Mouse (Mus musculus) CH12.LX (cell line): ENCODE data around the gene Hibch. TPM values are rescaled to one million over a fixed set of nuclear protein-coding genes. Genes with fewer than 3 reads are reported as not detected.
A peak's percentile ranks its signal among the peaks of the same experiment; 100 is the strongest.

ENCODE experiments used
- DNase-seq: peaks from one replicate; pipeline ENCODE4 v3.0.0-alpha.2; 2013; ENCODE audit errors: extremely low read depth
- H3K27ac ChIP-seq: 2 replicates; pipeline ENCODE4 v1.5.1; 2012; ENCODE audit warnings: low read depth, mild to moderate bottlenecking, control low read depth, moderate library complexity; ENCODE audit not compliant: insufficient read depth
- H3K27me3 ChIP-seq: replicated peaks from 2 replicates; pipeline ENCODE3; 2012; ENCODE audit warnings: inconsistent platforms
- H3K36me3 ChIP-seq, 2 experiments: replicated peaks in 1 of 2; 2 replicates each; pipeline versions ENCODE3 to v1.6.1; 2012; ENCODE audit warnings: inconsistent platforms in 1 of 2, low read length in 1 of 2, mild to moderate bottlenecking in 1 of 2, mixed read lengths in 1 of 2, moderate library complexity in 1 of 2; ENCODE audit not compliant: control insufficient read depth in 1 of 2, insufficient read depth in 1 of 2
- H3K4me1 ChIP-seq, 2 experiments: 2 replicates each; pipeline ENCODE4 v1.6.1; 2012; ENCODE audit warnings: inconsistent platforms in 1 of 2, moderate library complexity in 1 of 2; ENCODE audit not compliant: insufficient read depth in 2 of 2, control insufficient read depth in 1 of 2
- H3K4me2 ChIP-seq: 2 replicates; pipeline ENCODE4 v1.6.1; 2012; ENCODE audit warnings: low read depth, mild to moderate bottlenecking, control low read depth; ENCODE audit not compliant: poor library complexity, insufficient read depth, severe bottlenecking
- H3K4me3 ChIP-seq, 3 experiments: fragments of 150-350 bp in 1 of 3; sonication (generic) in 1 of 3; replicated peaks in 1 of 3; 2 replicates each; pipeline versions ENCODE3 to v1.5.1; 2011 to 2012; ENCODE audit warnings: low read depth in 2 of 3, low read length in 2 of 3, mild to moderate bottlenecking in 2 of 3, moderate library complexity in 2 of 3, control low read depth in 1 of 3, improper control_type of control experiment in 1 of 3, inconsistent platforms in 1 of 3, mixed read lengths in 1 of 3; ENCODE audit not compliant: poor library complexity in 1 of 3
- H3K79me2 ChIP-seq: replicated peaks from 2 replicates; pipeline ENCODE4 v1.6.1; 2012; ENCODE audit warnings: mild to moderate bottlenecking, moderate library complexity; ENCODE audit not compliant: control insufficient read depth, poor library complexity, insufficient read depth, severe bottlenecking; ENCODE audit errors: extremely low read depth
- H3K9ac ChIP-seq: 2 replicates; pipeline ENCODE4 v1.6.1; 2012; ENCODE audit warnings: low read depth, mild to moderate bottlenecking, control low read depth, moderate library complexity; ENCODE audit not compliant: insufficient read depth
- H3K9me3 ChIP-seq: replicated peaks from 2 replicates; pipeline ENCODE3; 2012; ENCODE audit warnings: low read length, inconsistent platforms, mixed read lengths
- BHLHE40 ChIP-seq: IDR thresholded peaks from 2 replicates; pipeline ENCODE4 v1.6.1; 2011; ENCODE audit warnings: mild to moderate bottlenecking, low read depth, low read length, improper control_type of control experiment
- CHD1 ChIP-seq: IDR thresholded peaks from 2 replicates; pipeline ENCODE4 v1.6.1; 2012; ENCODE audit warnings: low read depth, low read length, improper control_type of control experiment, inconsistent platforms
- CHD2 ChIP-seq: IDR thresholded peaks from 2 replicates; pipeline ENCODE4 v1.6.1; 2011; ENCODE audit warnings: low read length, improper control_type of control experiment
- CTCF ChIP-seq, 2 experiments: IDR thresholded peaks in 1 of 2; conservative IDR thresholded peaks in 1 of 2; 2 replicates each; pipeline ENCODE4 v1.5.1; 2011 to 2012; ENCODE audit warnings: low read depth in 2 of 2, low read length in 2 of 2, improper control_type of control experiment in 1 of 2, inconsistent platforms in 1 of 2, mild to moderate bottlenecking in 1 of 2, moderate library complexity in 1 of 2
- EP300 ChIP-seq: IDR thresholded peaks from 2 replicates; pipeline ENCODE4 v1.6.1; 2011; ENCODE audit warnings: low read length, improper control_type of control experiment
- IRF4 ChIP-seq: IDR thresholded peaks from 2 replicates; pipeline ENCODE4 v1.6.1; 2014; ENCODE audit warnings: low read depth, mild to moderate bottlenecking, inconsistent platforms, low read length, improper control_type of control experiment
- JUN ChIP-seq: IDR thresholded peaks from 2 replicates; pipeline ENCODE4 v1.6.1; 2011; ENCODE audit warnings: low read depth, mild to moderate bottlenecking, low read length, improper control_type of control experiment, moderate library complexity; ENCODE audit not compliant: insufficient read depth
- JUND ChIP-seq: conservative IDR thresholded peaks from 2 replicates; pipeline ENCODE4 v1.6.1; 2011; ENCODE audit warnings: low read depth, low read length, improper control_type of control experiment
- MAX ChIP-seq: IDR thresholded peaks from 2 replicates; pipeline ENCODE4 v1.6.1; 2011; ENCODE audit warnings: low read length, improper control_type of control experiment
- MXI1 ChIP-seq: IDR thresholded peaks from 2 replicates; pipeline ENCODE4 v1.6.1; 2011; ENCODE audit warnings: mild to moderate bottlenecking, low read depth, low read length, improper control_type of control experiment
- MYC ChIP-seq: IDR thresholded peaks from 2 replicates; pipeline ENCODE4 v1.6.1; 2011; ENCODE audit warnings: low read depth, mild to moderate bottlenecking, improper control_type of control experiment, low read length
- NRF1 ChIP-seq: IDR thresholded peaks from 2 replicates; pipeline ENCODE4 v1.6.1; 2014; ENCODE audit warnings: low read depth, mild to moderate bottlenecking, inconsistent platforms, low read length, improper control_type of control experiment, moderate library complexity
- POLR2A ChIP-seq: IDR thresholded peaks from 2 replicates; pipeline ENCODE4 v1.6.1; 2011; ENCODE audit warnings: low read depth, mild to moderate bottlenecking, improper control_type of control experiment, low read length
- POLR2AphosphoS2 ChIP-seq: IDR thresholded peaks from 2 replicates; pipeline ENCODE4 v1.6.1; 2011; ENCODE audit warnings: low read depth, low read length, improper control_type of control experiment
- RAD21 ChIP-seq: IDR thresholded peaks from 2 replicates; pipeline ENCODE4 v1.6.1; 2011; ENCODE audit warnings: low read depth, mild to moderate bottlenecking, low read length, improper control_type of control experiment, moderate library complexity
- RCOR1 ChIP-seq: conservative IDR thresholded peaks from 2 replicates; pipeline ENCODE4 v1.6.1; 2012; ENCODE audit warnings: low read depth, mild to moderate bottlenecking, inconsistent platforms, low read length, improper control_type of control experiment
- SIN3A ChIP-seq: IDR thresholded peaks from 2 replicates; pipeline ENCODE4 v1.6.1; 2012; ENCODE audit warnings: low read length, improper control_type of control experiment, inconsistent platforms
- TBP ChIP-seq: conservative IDR thresholded peaks from 2 replicates; pipeline ENCODE4 v1.6.1; 2011; ENCODE audit warnings: low read depth, low read length, improper control_type of control experiment
- TCF12 ChIP-seq: IDR thresholded peaks from 2 replicates; pipeline ENCODE4 v1.6.1; 2014; ENCODE audit warnings: low read depth, mild to moderate bottlenecking, inconsistent platforms, low read length, improper control_type of control experiment
- UBTF ChIP-seq: IDR thresholded peaks from 2 replicates; pipeline ENCODE4 v1.6.1; 2012; ENCODE audit warnings: low read depth, mild to moderate bottlenecking, inconsistent platforms, low read length, improper control_type of control experiment, moderate library complexity
- USF2 ChIP-seq: conservative IDR thresholded peaks from 2 replicates; pipeline ENCODE4 v1.6.1; 2011; ENCODE audit warnings: low read depth, low read length, improper control_type of control experiment
- ZNF384 ChIP-seq: IDR thresholded peaks from 2 replicates; pipeline ENCODE4 v1.6.1; 2012; ENCODE audit warnings: low read depth, low read length, improper control_type of control experiment, inconsistent platforms
- dilution Hi-C: fragments of 300-500 bp; cut with MboI; formaldehyde crosslinking; loops from 2 replicates; pipeline ENCODE4 v1.14.3; 2020; ENCODE audit warnings: low sequenced_read_pairs; ENCODE audit not compliant: extremely low pct_unique_long_range_greater_than_20kb, extremely low pct_ligation_motif_present
- in situ Hi-C: fragments of 300-500 bp; cut with MboI; formaldehyde crosslinking; loops from 3 replicates; pipeline ENCODE4 v1.14.3; 2019; ENCODE audit warnings: low sequenced_read_pairs, low pct_ligation_motif_present, low pct_unique_long_range_greater_than_20kb, mixed read lengths
- polyA plus RNA-seq: library from polyadenylated mRNA; unstranded; fragments of >175 nt; gene quantifications from 2 replicates; pipeline ENCODE4 v1.2.1, GENCODE M21; 2012; ENCODE audit warnings: low read depth; ENCODE audit not compliant: insufficient read length
- total RNA-seq, 2 experiments: library from RNA; depleted of rRNA; stranded (reverse); fragments of 300-350 nt in 1 of 2; fragments of >200 nt in 1 of 2; gene quantifications; 2 replicates each; pipeline ENCODE4 v1.2.3; 2012 to 2014

The Hibch gene
- total and polyA plus RNA-seq, 3 experiments: 17.1 to 32.3 (median 20.6) TPM

DNA sequence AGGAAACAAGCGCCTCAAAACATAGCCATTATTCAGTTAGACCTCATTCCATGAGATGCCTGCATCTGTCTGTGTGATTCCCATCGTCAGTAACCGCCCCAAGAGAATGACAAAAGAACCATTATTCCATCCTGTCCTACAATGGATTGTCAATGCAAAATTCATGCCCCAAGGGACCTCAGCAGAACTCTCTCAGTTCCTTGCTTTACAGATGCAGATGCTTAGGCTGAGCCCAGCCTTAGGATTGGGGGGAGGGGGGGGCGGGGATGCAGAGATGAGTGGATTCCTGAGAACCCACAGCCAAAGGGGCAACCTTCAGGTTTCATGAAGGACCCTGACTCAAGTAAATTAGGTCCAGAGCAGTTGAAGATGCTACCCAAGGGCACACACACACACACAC, 108.8 kb downstream of the Hibch start:
- in situ Hi-C loops (loop anchor here (10.0 to 25.0 kb wide), 3 partner anchors 71 to 316 kb away; partner anchors contain the start of genes 1700019D03Rik, Hibch and Nemp2), dilution Hi-C loops (no loop called here)
- peak; percentile 64 for DNase-seq

GRCm38 (mm10) chr1:52954456-52954855, 109.7 kb downstream of the Hibch start:
- dilution Hi-C loops: no loop called here
- H3K4me3 ChIP-seq: no peak overlapping the region
- TF ChIP-seq JUND: no peak
- TF ChIP-seq MAX: no peak
- TF ChIP-seq POLR2AphosphoS2: no peak
- no peak for TF ChIP-seq SIN3A
- no peak for TF ChIP-seq CHD1
- no peak for TF ChIP-seq BHLHE40
- no peak for TF ChIP-seq MYC
- no peak for TF ChIP-seq RCOR1
- TF ChIP-seq TCF12: no peak
- TF ChIP-seq UBTF: no peak
- TF ChIP-seq MXI1: no peak
- TF ChIP-seq EP300: no peak
- no peak for TF ChIP-seq JUN
- no peak for TF ChIP-seq TBP
- TF ChIP-seq RAD21: no peak
- no peak for TF ChIP-seq ZNF384
- no peak for TF ChIP-seq USF2

More for the DNA sequence above, 108.8 kb downstream of the Hibch start:
- H3K36me3 ChIP-seq: no peaks in the 10 kb centered on the region
- peak overlapping the region; percentile 98; the same call in 1 of the 2 replicates for H3K4me2 ChIP-seq
- H3K79me2 ChIP-seq: no peaks in the 10 kb centered on the region
- no peak overlapping the region for H3K9ac ChIP-seq
- no peak overlapping the region for H3K27ac ChIP-seq
- peaks cover 3 to 43% of the 10 kb centered on the region in 2 experiments for H3K4me1 ChIP-seq
- peak overlapping the region in 1 of 3 experiments; percentile 35 for H3K4me3 ChIP-seq
- TF ChIP-seq NRF1 (no peak), IRF4 (peak; percentile 45; the same call in 1 of the 2 replicates), TCF12 (0 out of 2 replicates have a peak, but pooled peaks have one; percentile 15), JUN (no peak), USF2 (no peak), POLR2A (no peak), SIN3A (no peak), CHD2 (peak; percentile 57; the same call in 1 of the 2 replicates), CTCF (conservative IDR thresholded peaks at IDR 0.05 in 1 of 2, IDR thresholded peaks at IDR 0.05 in 1 of 2; ENCODE audit: low read depth in 2 of 2, low read length in 2 of 2) (no peak)
- no peaks in the 10 kb centered on the region for H3K27me3 ChIP-seq
- H3K9me3 ChIP-seq: no peaks in the 10 kb centered on the region

More at GRCm38 (mm10) chr1:52954456-52954855, 109.7 kb downstream of the Hibch start:
- Histone ChIP-seq H3K27ac (no peak overlapping the region), H3K9me3 (no peaks in the 10 kb centered on the region), H3K9ac (no peak overlapping the region), H3K4me2 (no peak overlapping the region), H3K79me2 (no peaks in the 10 kb centered on the region), H3K27me3 (no peaks in the 10 kb centered on the region), H3K4me1 (peaks cover 3 to 43% of the 10 kb centered on the region in 2 experiments), H3K36me3 (no peaks in the 10 kb centered on the region)
- in situ Hi-C loops: loop anchor here (10.0 to 25.0 kb wide), 3 partner anchors 70 to 317 kb away; partner anchors contain the start of genes 1700019D03Rik, Hibch and Nemp2
- DNase-seq: no peak
